Mouse (Mus musculus) thymus, postnatal 14 days (tissue): ENCODE results near the gene Rab30.

ENCODE experiments used
- DNase-seq: peaks from one replicate; pipeline ENCODE4 v3.0.0; 2021

Rab30 gene

DNA sequence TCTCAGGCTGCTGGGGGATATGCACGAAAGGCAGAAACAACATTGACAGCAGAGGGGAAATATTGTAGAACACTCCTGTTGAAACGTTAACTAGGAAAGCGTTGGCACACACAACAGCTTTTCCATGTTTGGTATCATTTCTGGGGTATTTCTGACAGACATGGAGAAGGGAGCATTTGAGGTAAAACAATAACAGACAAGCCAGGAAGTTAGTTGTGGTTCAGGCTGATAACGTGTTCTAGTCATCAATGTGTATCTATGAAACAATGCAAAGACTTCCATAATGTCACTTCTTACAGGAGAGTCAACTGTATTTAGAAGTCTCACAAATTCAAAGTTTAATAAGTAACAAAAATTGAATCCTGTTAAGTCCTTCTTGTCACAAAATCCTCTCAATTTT, 130.2 kb downstream of the Rab30 start:
- no peak for DNase-seq

GRCm38 (mm10) chr7:92874116-92874675, 132.8 kb downstream of the Rab30 start, which contains the start of the genes Ddias and Prcp:
Gene Ddias, minus strand, starts transcription at chr7:92874247.
Gene Prcp, plus strand, starts transcription at chr7:92874470.
- DNase-seq = peak; percentile 92

DNA sequence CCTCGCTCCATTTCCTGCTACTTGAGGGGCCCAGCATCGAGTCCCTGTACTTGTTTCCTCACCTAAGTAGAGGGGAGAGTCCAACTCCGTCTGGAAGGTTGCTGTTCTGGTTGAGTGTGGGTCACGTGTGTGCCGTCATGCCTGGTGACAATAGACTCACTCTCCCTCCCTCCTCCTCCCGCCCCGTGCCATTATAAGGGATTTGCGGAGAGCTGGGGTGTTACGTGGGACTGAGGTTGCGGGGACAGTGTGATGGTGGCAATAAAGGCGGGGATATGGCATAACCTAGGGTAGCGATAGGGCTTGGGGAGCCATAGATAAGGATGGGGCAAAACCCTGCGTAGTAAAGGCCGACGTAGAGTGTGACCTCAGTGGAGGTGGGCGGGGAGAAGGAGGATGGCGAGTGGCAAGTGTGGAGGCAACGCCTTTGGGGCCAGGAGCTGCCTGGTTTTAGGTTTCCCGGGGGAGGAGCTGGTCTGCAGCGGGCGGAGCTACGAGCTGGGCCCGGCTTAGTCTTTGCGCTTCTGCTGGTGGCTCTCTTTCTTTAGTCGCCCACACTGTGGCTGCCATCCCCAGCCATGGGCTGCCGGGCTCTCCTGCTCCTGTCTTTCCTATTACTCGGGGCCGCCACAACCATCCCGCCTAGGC, 133.5 kb downstream of the Rab30 start:
- DNase-seq = peak; percentile 92

GRCm38 (mm10) chr7:92876066-92876465, 134.7 kb downstream of the Rab30 start:
- DNase-seq = no peak

GRCm38 (mm10) chr7:92876538-92876937, 135.1 kb downstream of the Rab30 start:
- no peak for DNase-seq

DNA sequence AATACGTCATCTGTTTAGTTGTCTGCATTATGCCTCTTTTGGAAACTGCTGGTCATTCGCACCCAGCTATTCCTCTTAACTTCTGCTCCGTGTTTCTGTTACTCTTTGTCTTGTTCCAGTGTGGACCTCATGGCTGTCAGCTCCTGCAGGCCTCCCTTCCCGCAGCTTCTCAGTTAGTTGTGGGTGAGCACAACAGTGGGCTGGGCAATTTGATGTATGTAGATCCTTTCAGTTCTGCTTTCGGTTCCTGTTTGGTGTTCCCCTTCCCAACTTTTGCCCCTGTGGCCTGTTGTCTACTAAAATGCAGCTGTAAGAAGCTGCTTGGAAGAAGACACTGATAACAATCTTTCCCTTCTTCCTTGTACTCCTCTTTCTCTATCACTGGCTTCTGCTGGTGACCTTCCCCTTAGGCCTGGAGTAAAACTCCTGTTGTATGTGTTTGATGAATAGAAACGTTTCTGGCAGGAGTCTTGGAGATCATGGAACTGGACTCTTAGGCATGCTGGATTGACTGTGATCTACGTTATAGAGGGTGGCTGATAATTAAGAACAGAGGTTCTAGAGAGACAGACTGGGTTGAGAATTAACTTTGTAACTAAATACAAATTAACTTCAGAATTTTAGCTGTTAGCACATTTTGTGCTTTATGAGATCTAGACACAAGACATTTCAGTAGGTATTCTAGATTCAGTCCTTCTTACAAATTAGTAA, 137.3 kb downstream of the Rab30 start:
- DNase-seq = no peak

- no peak for DNase-seq
Measured at GRCm38 (mm10) chr7:92883850-92884716, 142.7 kb downstream of the Rab30 start.

- DNase-seq = no peak
Measured at GRCm38 (mm10) chr7:92884998-92885660, 143.7 kb downstream of the Rab30 start.

- DNase-seq = no peak
Measured at GRCm38 (mm10) chr7:92886801-92887200, 145.4 kb downstream of the Rab30 start.

- no peak for DNase-seq
Measured at GRCm38 (mm10) chr7:92887230-92887629, 145.8 kb downstream of the Rab30 start.

GRCm38 (mm10) chr7:92890211-92890610, 148.8 kb downstream of the Rab30 start:
- no peak for DNase-seq

DNA sequence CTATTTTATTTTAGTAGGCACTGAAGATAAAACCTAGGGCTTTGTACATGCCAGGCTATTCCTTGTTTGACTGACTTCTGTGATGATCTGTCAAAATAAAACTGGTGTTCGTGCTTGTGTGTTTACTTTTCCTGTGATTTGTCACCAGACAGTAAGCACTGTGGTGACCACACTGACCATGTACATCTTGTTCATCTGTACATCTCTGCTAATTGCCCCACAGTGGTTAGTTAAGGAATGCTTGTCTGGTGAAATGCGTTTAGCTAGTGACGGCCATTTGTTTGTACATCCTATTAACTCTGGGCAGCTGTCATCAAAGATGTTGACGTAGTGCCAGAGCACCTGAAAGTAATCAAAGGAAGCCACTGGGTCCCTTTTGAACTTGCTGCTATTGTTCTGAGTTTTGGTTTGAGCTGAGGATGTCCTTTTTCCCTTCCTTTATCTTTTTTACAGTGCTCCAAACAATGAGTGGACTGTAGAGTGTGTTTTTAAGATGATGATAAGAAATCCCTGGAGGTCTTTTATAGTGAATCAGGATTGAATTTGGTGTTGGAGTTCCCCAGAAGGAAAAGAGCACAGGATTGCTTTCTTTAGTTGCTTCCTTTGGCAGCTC, 149.3 kb downstream of the Rab30 start:
- no peak for DNase-seq

DNA sequence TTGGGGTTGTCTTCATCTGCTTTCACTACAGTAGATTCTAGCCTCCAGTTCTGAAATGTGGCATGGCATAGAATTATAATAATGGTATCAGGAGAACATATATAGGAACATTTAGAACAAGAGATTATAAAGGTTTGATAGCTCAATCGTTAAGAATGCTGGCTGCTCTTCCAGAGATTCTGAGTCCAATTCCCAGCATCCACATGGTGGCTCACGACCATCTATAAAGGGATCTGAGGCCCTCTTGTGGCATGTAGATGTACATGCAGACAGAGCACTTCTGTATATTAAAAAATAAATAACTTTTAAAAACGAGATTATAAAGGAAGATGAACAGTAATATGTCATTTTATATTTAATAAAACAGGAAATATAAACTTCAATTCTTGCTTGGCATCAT, 152.1 kb downstream of the Rab30 start:
- no peak for DNase-seq
